Comparison of ENCODE assay signal across 10 mouse cellular contexts in genomic region chr17:4947013-4947412, GRCm38 (mm10). TPM values are rescaled to one million over a fixed set of nuclear protein-coding genes. Genes with fewer than 3 reads are reported as not detected.
DNase-seq lines count a peak whose midpoint lies in the region; ATAC-seq and TF ChIP-seq lines count a peak whose summit lies in the region.
"Had no signal": no experiment of that assay in that cellular context is flagged by ENCODE, and none has a peak within 500 bp of the region (broad histone marks: within the 10 kb centered on the region; RNA-seq: fewer than 3 reads in every experiment).

No protein-coding gene starts in this region.

- H3K27me3 ChIP-seq in heart, embryonic 11.5 days (ENCODE audit: control insufficient read depth, insufficient read depth, low read length) = no peaks in the 10 kb centered on the region
- H3K27me3 ChIP-seq in neural tube, embryonic 13.5 days = no peaks in the 10 kb centered on the region; the same call in 1 of the 2 replicates
- no peaks in the 10 kb centered on the region for H3K27me3 ChIP-seq in neural tube, embryonic 15.5 days (replicated peaks)
- H3K27me3 ChIP-seq in stomach, postnatal 0 days (ENCODE audit: control insufficient read depth, insufficient read depth, low read length) = no peaks in the 10 kb centered on the region
- peaks cover 4% of the 10 kb centered on the region; the same call in 1 of the 2 replicates for H3K27me3 ChIP-seq in forebrain, embryonic 15.5 days

- H3K4me2 ChIP-seq in heart, embryonic 11.5 days = peak overlapping the region; percentile 53
- H3K4me2 ChIP-seq in neural tube, embryonic 13.5 days = 0 out of 2 replicates have a peak overlapping the region, but pooled peaks have one; percentile 21
- H3K4me2 ChIP-seq in neural tube, embryonic 15.5 days = no peak overlapping the region
- peak overlapping the region; percentile 45 for H3K4me2 ChIP-seq in stomach, postnatal 0 days (replicated peaks; ENCODE audit: low read depth)
- no peak overlapping the region for H3K4me2 ChIP-seq in forebrain, embryonic 15.5 days (replicated peaks)

- no peak for TF ChIP-seq EP300 in stomach, postnatal 0 days (optimal IDR thresholded peaks at IDR 0.05)

- H3K36me3 ChIP-seq in heart, embryonic 11.5 days (ENCODE audit: control insufficient read depth, insufficient read depth, low read length) = no peaks in the 10 kb centered on the region
- no peaks in the 10 kb centered on the region for H3K36me3 ChIP-seq in neural tube, embryonic 13.5 days
- H3K36me3 ChIP-seq in neural tube, embryonic 15.5 days = no peaks in the 10 kb centered on the region
- no peaks in the 10 kb centered on the region for H3K36me3 ChIP-seq in stomach, postnatal 0 days (ENCODE audit: control insufficient read depth, insufficient read depth, low read length)
- H3K36me3 ChIP-seq in forebrain, embryonic 15.5 days = no peaks in the 10 kb centered on the region

- no peak for DNase-seq in heart, adult 11 months
- DNase-seq in kidney, postnatal 10 days = peak; percentile 73
- DNase-seq in stomach, postnatal 0 days (ENCODE audit: low spot score) = peak; percentile 41
- DNase-seq in ovary, postnatal 36 days (ENCODE audit: low spot score) = no peak
- DNase-seq: B cell, adult 2 months had no signal

- H3K4me3 ChIP-seq in heart, embryonic 11.5 days (ENCODE audit: low read depth, low read length) = no peak overlapping the region
- no peak overlapping the region for H3K4me3 ChIP-seq in neural tube, embryonic 13.5 days
- no peak overlapping the region for H3K4me3 ChIP-seq in neural tube, embryonic 15.5 days (replicated peaks)
- no peak overlapping the region for H3K4me3 ChIP-seq in stomach, postnatal 0 days (ENCODE audit: low read depth, low read length)
- no peak overlapping the region for H3K4me3 ChIP-seq in forebrain, embryonic 15.5 days

- TF ChIP-seq CTCF in stomach, postnatal 0 days (IDR thresholded peaks at IDR 0.05; ENCODE audit: low read depth) = no peak

- H3K4me1 ChIP-seq in heart, embryonic 11.5 days (ENCODE audit: control insufficient read depth, insufficient read depth, low read length) = peaks cover 9% of the 10 kb centered on the region
- H3K4me1 ChIP-seq in neural tube, embryonic 13.5 days (replicated peaks) = peaks cover 19% of the 10 kb centered on the region
- H3K4me1 ChIP-seq in neural tube, embryonic 15.5 days = peaks cover 13% of the 10 kb centered on the region
- 0 out of 2 replicates have a peak, but pooled peaks cover 4% of the 10 kb centered on the region for H3K4me1 ChIP-seq in stomach, postnatal 0 days (replicated peaks; ENCODE audit: control insufficient read depth, insufficient read depth)
- peaks cover 17% of the 10 kb centered on the region for H3K4me1 ChIP-seq in forebrain, embryonic 15.5 days

- no peak overlapping the region for H3K9ac ChIP-seq in heart, embryonic 11.5 days (ENCODE audit: low read depth, low read length)
- no peak overlapping the region for H3K9ac ChIP-seq in neural tube, embryonic 13.5 days
- H3K9ac ChIP-seq in neural tube, embryonic 15.5 days (replicated peaks) = no peak overlapping the region
- H3K9ac ChIP-seq in stomach, postnatal 0 days (ENCODE audit: low read length) = no peak overlapping the region
- no peak overlapping the region for H3K9ac ChIP-seq in forebrain, embryonic 15.5 days (replicated peaks)
- H3K9ac ChIP-seq: forebrain, postnatal 0 days had no signal

- H3K9me3 ChIP-seq in heart, embryonic 11.5 days (replicated peaks; ENCODE audit: control insufficient read depth, low read length) = no peaks in the 10 kb centered on the region
- no peaks in the 10 kb centered on the region for H3K9me3 ChIP-seq in neural tube, embryonic 13.5 days
- no peaks in the 10 kb centered on the region for H3K9me3 ChIP-seq in neural tube, embryonic 15.5 days (replicated peaks)
- no peaks in the 10 kb centered on the region for H3K9me3 ChIP-seq in stomach, postnatal 0 days (ENCODE audit: control insufficient read depth, low read length)
- no peaks in the 10 kb centered on the region for H3K9me3 ChIP-seq in forebrain, embryonic 15.5 days

- no peak overlapping the region for H3K27ac ChIP-seq in heart, embryonic 11.5 days (ENCODE audit: low read depth, low read length)
- no peak overlapping the region for H3K27ac ChIP-seq in neural tube, embryonic 13.5 days (replicated peaks)
- H3K27ac ChIP-seq in neural tube, embryonic 15.5 days (replicated peaks) = no peak overlapping the region
- peak overlapping the region; percentile 94 for H3K27ac ChIP-seq in stomach, postnatal 0 days (replicated peaks)
- H3K27ac ChIP-seq in forebrain, embryonic 15.5 days (replicated peaks) = no peak overlapping the region

- ATAC-seq in heart, embryonic 11.5 days (replicated peaks; ENCODE audit: insufficient number of reproducible peaks, low FRiP score, low TSS enrichment) = no peak
- no peak for ATAC-seq in neural tube, embryonic 13.5 days (ENCODE audit: low read depth)
- no peak for ATAC-seq in neural tube, embryonic 15.5 days (ENCODE audit: low FRiP score)
- 0 out of 2 replicates have a peak, but pooled peaks have one; percentile 68 for ATAC-seq in stomach, postnatal 0 days (ENCODE audit: low FRiP score, low TSS enrichment)
- ATAC-seq in forebrain, embryonic 15.5 days (replicated peaks) = no peak

- WGBS in heart, embryonic 11.5 days (ENCODE audit: insufficient replicate concordance) = 46% methylated on average over 3 of the region's 3 CpGs
- 45% methylated on average over 3 of the region's 3 CpGs for WGBS in neural tube, embryonic 13.5 days
- 48% methylated on average over 3 of the region's 3 CpGs for WGBS in neural tube, embryonic 15.5 days
- 43% methylated on average over 3 of the region's 3 CpGs for WGBS in stomach, postnatal 0 days
- WGBS in forebrain, embryonic 15.5 days = 33% methylated on average over 3 of the region's 3 CpGs

RNA-seq across cellular contexts. Expression of gene Arid1b, which starts 47.1 kb away (rescaled TPM):
- polyA plus RNA-seq in heart, embryonic 11.5 days (2014; fragmentation: Nextera tagmentation; extraction: Ambion mirVana) = 7.4 and 8.2 TPM in 2 replicates
- 14.1 and 14.4 TPM in 2 replicates for polyA plus RNA-seq in neural tube, embryonic 13.5 days (2015; fragmentation: Nextera tagmentation; extraction: Ambion mirVana)
- polyA plus RNA-seq in neural tube, embryonic 15.5 days (2015; fragmentation: Nextera tagmentation; extraction: Ambion mirVana) = 12.5 and 13.5 TPM in 2 replicates
- polyA plus RNA-seq in stomach, postnatal 0 days (2015; fragmentation: Nextera tagmentation; extraction: Ambion mirVana) = 5.6 and 5.9 TPM in 2 replicates
- polyA plus RNA-seq in forebrain, embryonic 15.5 days (2015; fragmentation: Nextera tagmentation; extraction: Ambion mirVana) = 14.8 TPM in 2 replicates

Comparison
In these comparisons a context has a peak if more than half of its experiments do, and no peak if none do; other contexts are left out.
1. H3K4me2 ChIP-seq: peak in heart, embryonic 11.5 days (single experiment), neural tube, embryonic 13.5 days (single experiment) and stomach, postnatal 0 days (single experiment); none in neural tube, embryonic 15.5 days (single experiment) and forebrain, embryonic 15.5 days (single experiment).
2. DNase-seq: peak in kidney, postnatal 10 days (single experiment) and stomach, postnatal 0 days (single experiment); none in heart, adult 11 months (single experiment) and ovary, postnatal 36 days (single experiment).